Mouse (Mus musculus): ENCODE results near the gene Nfyc.

DNA sequence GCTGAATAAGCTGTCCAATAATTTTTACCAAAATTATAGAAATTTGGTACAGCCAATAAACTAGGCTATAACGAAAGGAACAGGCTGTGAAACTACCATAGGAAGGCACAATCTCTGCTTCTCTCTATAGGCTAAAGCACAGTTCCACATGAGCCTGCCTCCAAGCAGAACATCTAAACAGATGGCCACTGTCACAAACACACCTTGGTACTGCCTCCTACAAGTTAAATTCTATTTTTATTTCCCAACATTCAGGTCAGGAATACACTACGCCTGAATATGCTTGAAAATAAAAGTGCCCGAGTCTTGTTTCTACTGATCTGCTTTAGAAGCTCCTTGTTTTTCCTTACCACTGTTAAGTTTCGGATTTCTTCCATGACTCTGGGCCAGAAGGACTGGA lies 41.3 kb downstream of the Nfyc start:
- TF ChIP-seq CTCF (IDR thresholded peaks at IDR 0.05; ENCODE audit: control insufficient read depth, insufficient read depth, low read length) (no peak), POLR2A (IDR thresholded peaks at IDR 0.05; ENCODE audit: borderline replicate concordance, control insufficient read depth, low read depth, low read length) (no peak)

Measured in bone marrow, adult 2 months (tissue).